Mouse (Mus musculus) heart, adult 2 months (tissue): ENCODE measurements around the gene Ubqln4.

Experiments
- EP300 ChIP-seq: fragments of 200-500 bp; IDR thresholded peaks from 2 replicates; pipeline ENCODE4 v1.6.1; 2011; ENCODE audit warnings: low read depth, low read length, control low read depth; ENCODE audit not compliant: insufficient read depth
- POLR2A ChIP-seq: fragments of 200-500 bp; IDR thresholded peaks from 2 replicates; pipeline ENCODE4 v1.6.1; 2011; ENCODE audit warnings: mild to moderate bottlenecking, low read depth, low read length, control low read depth; ENCODE audit not compliant: insufficient read depth

DNA sequence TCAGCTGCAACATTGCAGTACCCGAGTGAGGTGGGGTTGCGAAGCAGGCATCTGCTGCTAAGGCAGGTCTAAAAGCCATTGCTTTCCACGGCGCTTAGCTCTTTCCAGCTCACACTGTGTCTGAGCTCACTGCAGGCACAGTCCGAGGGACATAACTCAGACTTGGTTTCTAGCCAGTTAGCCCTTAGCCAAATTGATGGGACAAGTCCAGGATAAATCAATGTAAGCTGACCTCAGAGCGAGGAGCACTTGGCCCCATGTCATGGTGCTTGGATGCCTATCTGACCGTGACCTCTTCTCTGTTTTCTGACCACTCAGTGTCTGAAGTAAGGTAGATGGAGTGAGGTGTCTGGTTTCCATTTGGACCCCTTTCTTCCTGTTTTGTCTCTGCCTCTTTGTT is 10.4 kb downstream of the Ubqln4 start:
- TF ChIP-seq POLR2A = no peak
- no peak for TF ChIP-seq EP300
